Mouse (Mus musculus) heart, embryonic 12.5 days (tissue): Measurements from ENCODE around the gene Rexo1. TPM values are rescaled to one million over a fixed set of nuclear protein-coding genes. Genes with fewer than 3 reads are reported as not detected.
A peak's percentile ranks its signal among the peaks of the same experiment; 100 is the strongest.

Source experiments
- ATAC-seq: fragments of 200-750 bp; cut with Nextera tagmentation; 2 replicates; pipeline ENCODE4 v1.8.0; 2017; ENCODE audit warnings: moderate TSS enrichment, moderate library complexity; ENCODE audit not compliant: insufficient number of reproducible peaks, low FRiP score
- H3K27ac ChIP-seq: fragments of 300-500 bp; sonication (generic); 2 replicates; pipeline ENCODE4 v1.5.1; 2016; ENCODE audit warnings: mild to moderate bottlenecking, moderate library complexity; ENCODE audit not compliant: poor library complexity, severe bottlenecking
- H3K27me3 ChIP-seq: fragments of 300-500 bp; sonication (generic); replicated peaks from 2 replicates; pipeline ENCODE4 v1.6.1; 2016; ENCODE audit warnings: mild to moderate bottlenecking, moderate library complexity
- H3K36me3 ChIP-seq: fragments of 300-500 bp; sonication (generic); 2 replicates; pipeline ENCODE4 v1.6.1; 2016; ENCODE audit warnings: mild to moderate bottlenecking, moderate library complexity
- H3K4me1 ChIP-seq: fragments of 300-500 bp; sonication (generic); replicated peaks from 2 replicates; pipeline ENCODE4 v1.6.1; 2016; ENCODE audit warnings: mild to moderate bottlenecking
- H3K4me2 ChIP-seq: fragments of 300-500 bp; sonication (generic); 2 replicates; pipeline ENCODE4 v1.6.1; 2016; ENCODE audit warnings: mild to moderate bottlenecking, moderate library complexity
- H3K4me3 ChIP-seq: fragments of 300-500 bp; sonication (generic); 2 replicates; pipeline ENCODE4 v1.5.1; 2016; ENCODE audit warnings: mild to moderate bottlenecking
- H3K9ac ChIP-seq: fragments of 300-500 bp; sonication (generic); 2 replicates; pipeline ENCODE4 v1.6.1; 2016; ENCODE audit warnings: mild to moderate bottlenecking, moderate library complexity
- H3K9me3 ChIP-seq: fragments of 300-500 bp; sonication (generic); replicated peaks from 2 replicates; pipeline ENCODE4 v1.6.1; 2016; ENCODE audit warnings: mild to moderate bottlenecking, moderate library complexity
- WGBS: fragments of 180-500 bp; shearing (Covaris S2); methylation state at CpG from one replicate; pipeline ENCODE4 v1.1.7; 2016; 5-methylcytosine and 5-hydroxymethylcytosine counted together
- polyA plus RNA-seq: library from polyadenylated mRNA; unstranded; fragments of >200 nt; fragmentation: Nextera tagmentation; extraction: Ambion mirVana; gene quantifications from 2 replicates; pipeline ENCODE4 v1.2.1, GENCODE M21; 2016

The Rexo1 gene
- polyA plus RNA-seq, 1 experiment from 2014 or later: 21.5 TPM

GRCm38 (mm10) chr10:80584045-80584488 lies 22.7 kb upstream of the Rexo1 start:
- Histone ChIP-seq H3K9me3 (no peaks in the 10 kb centered on the region), H3K36me3 (peaks cover 53% of the 10 kb centered on the region), H3K27ac (no peak overlapping the region), H3K4me1 (peaks cover 52% of the 10 kb centered on the region), H3K4me2 (no peak overlapping the region), H3K9ac (peak overlapping the region; percentile 23; the same call in 1 of the 2 replicates), H3K4me3 (no peak overlapping the region), H3K27me3 (no peaks in the 10 kb centered on the region)
- ATAC-seq: no peak
- 63% methylated on average over 12 of the region's 12 CpGs for WGBS

GRCm38 (mm10) chr10:80583047-80583446 lies 21.7 kb upstream of the Rexo1 start:
- Histone ChIP-seq H3K9ac (no peak overlapping the region), H3K27me3 (no peaks in the 10 kb centered on the region), H3K4me1 (peaks cover 51% of the 10 kb centered on the region), H3K36me3 (peaks cover 53% of the 10 kb centered on the region), H3K27ac (no peak overlapping the region), H3K4me2 (no peak overlapping the region), H3K4me3 (no peak overlapping the region), H3K9me3 (no peaks in the 10 kb centered on the region)
- ATAC-seq: no peak
- WGBS: 87% methylated on average over 5 of the region's 5 CpGs

- H3K9ac ChIP-seq: peak overlapping the region; percentile 70
- peak overlapping the region; percentile 84 for H3K27ac ChIP-seq
These were observed 17.6 kb upstream of the Rexo1 start for GRCm38 (mm10) chr10:80578911-80579310.

GRCm38 (mm10) chr10:80578131-80578750 lies 16.9 kb upstream of the Rexo1 start:
- Histone ChIP-seq H3K4me3 (peak overlapping the region; percentile 91), H3K27ac (peak overlapping the region; percentile 84), H3K9me3 (no peaks in the 10 kb centered on the region), H3K4me1 (peaks cover 50% of the 10 kb centered on the region), H3K36me3 (peaks cover 19% of the 10 kb centered on the region), H3K9ac (peak overlapping the region; percentile 70), H3K27me3 (no peaks in the 10 kb centered on the region), H3K4me2 (peak overlapping the region; percentile 97)
- peak; percentile 49 for ATAC-seq
- under 1% methylated on average over 29 of the region's 29 CpGs for WGBS

More at GRCm38 (mm10) chr10:80578911-80579310, 17.6 kb upstream of the Rexo1 start:
- Histone ChIP-seq H3K36me3 (peaks cover 25% of the 10 kb centered on the region), H3K4me2 (peak overlapping the region; percentile 97), H3K4me1 (peaks cover 43% of the 10 kb centered on the region), H3K27me3 (no peaks in the 10 kb centered on the region), H3K4me3 (peak overlapping the region; percentile 91), H3K9me3 (no peaks in the 10 kb centered on the region)
- no peak for ATAC-seq
- 11% methylated on average over 8 of the region's 8 CpGs for WGBS

- no peaks in the 10 kb centered on the region for H3K9me3 ChIP-seq
- ATAC-seq: peak; percentile 90
- peak within 1 kb of the TSS; percentile 91 for H3K4me3 ChIP-seq
- H3K27me3 ChIP-seq: no peaks in the 10 kb centered on the region
- peak within 1 kb of the TSS; percentile 84 for H3K27ac ChIP-seq
- H3K9ac ChIP-seq: peak within 1 kb of the TSS; percentile 88
- H3K4me2 ChIP-seq: peak within 1 kb of the TSS; percentile 97
- under 1% methylated on average over 68 of the region's 97 CpGs for WGBS
- H3K4me1 ChIP-seq: peaks cover 56% of the 10 kb centered on the region
- H3K36me3 ChIP-seq: peaks cover 14% of the 10 kb centered on the region; the same call in 1 of the 2 replicates
These were observed 16.1 kb upstream of the Rexo1 start, which contains the start of gene Klf16 for GRCm38 (mm10) chr10:80577195-80578130. TSS of gene Klf16 (minus strand) at chr10:80577321.

- Histone ChIP-seq H3K4me2 (peak overlapping the region; percentile 97), H3K4me3 (peak overlapping the region; percentile 91), H3K9ac (peak overlapping the region; percentile 88), H3K9me3 (no peaks in the 10 kb centered on the region), H3K36me3 (peaks cover 5% of the 10 kb centered on the region; the same call in 1 of the 2 replicates), H3K27ac (peak overlapping the region; percentile 84), H3K27me3 (no peaks in the 10 kb centered on the region), H3K4me1 (peaks cover 65% of the 10 kb centered on the region)
- no peak for ATAC-seq
- WGBS: under 1% methylated on average over 88 of the region's 96 CpGs
These were observed 15.2 kb upstream of the Rexo1 start for GRCm38 (mm10) chr10:80576351-80577194.

- Histone ChIP-seq H3K4me3 (peak overlapping the region; percentile 91), H3K27me3 (no peaks in the 10 kb centered on the region), H3K4me1 (peaks cover 72% of the 10 kb centered on the region), H3K9ac (peak overlapping the region; percentile 88), H3K36me3 (no peaks in the 10 kb centered on the region), H3K9me3 (no peaks in the 10 kb centered on the region), H3K4me2 (peak overlapping the region; percentile 97), H3K27ac (no peak overlapping the region)
- WGBS: 14% methylated on average over 17 of the region's 17 CpGs
- ATAC-seq: no peak
These were observed 14.6 kb upstream of the Rexo1 start for GRCm38 (mm10) chr10:80575925-80576324.

- H3K4me3 ChIP-seq: 0 out of 2 replicates have a peak overlapping the region, but pooled peaks have one; percentile 91
- no peaks in the 10 kb centered on the region for H3K9me3 ChIP-seq
- no peak overlapping the region for H3K9ac ChIP-seq
- ATAC-seq: no peak
- peaks cover 82% of the 10 kb centered on the region for H3K4me1 ChIP-seq
- WGBS: 71% methylated on average over 3 of the region's 3 CpGs
- H3K27me3 ChIP-seq: no peaks in the 10 kb centered on the region
- H3K4me2 ChIP-seq: peak overlapping the region; percentile 97
- H3K27ac ChIP-seq: no peak overlapping the region
- no peaks in the 10 kb centered on the region for H3K36me3 ChIP-seq
These were observed 13.5 kb upstream of the Rexo1 start for GRCm38 (mm10) chr10:80574896-80575295.

GRCm38 (mm10) chr10:80573944-80574343 lies 12.6 kb upstream of the Rexo1 start:
- 45% methylated on average over 9 of the region's 9 CpGs for WGBS
- Histone ChIP-seq H3K4me2 (no peak overlapping the region), H3K27me3 (no peaks in the 10 kb centered on the region), H3K9me3 (no peaks in the 10 kb centered on the region), H3K36me3 (peaks cover under 1% of the 10 kb centered on the region; the same call in 1 of the 2 replicates), H3K4me1 (peaks cover 84% of the 10 kb centered on the region), H3K27ac (no peak overlapping the region), H3K4me3 (no peak overlapping the region), H3K9ac (peak overlapping the region; percentile 18; the same call in 1 of the 2 replicates)
- ATAC-seq: no peak

GRCm38 (mm10) chr10:80572477-80572876 lies 11.1 kb upstream of the Rexo1 start:
- ATAC-seq: no peak
- no peaks in the 10 kb centered on the region for H3K27me3 ChIP-seq
- no peak overlapping the region for H3K4me3 ChIP-seq
- H3K4me1 ChIP-seq: peaks cover 76% of the 10 kb centered on the region
- H3K9ac ChIP-seq: no peak overlapping the region
- H3K27ac ChIP-seq: no peak overlapping the region
- no peaks in the 10 kb centered on the region for H3K9me3 ChIP-seq
- H3K4me2 ChIP-seq: no peak overlapping the region
- 66% methylated on average over 2 of the region's 2 CpGs for WGBS
- peaks cover 13% of the 10 kb centered on the region for H3K36me3 ChIP-seq
